Mouse (Mus musculus): ENCODE measurements around the gene Pop5. TPM values are rescaled to one million over a fixed set of nuclear protein-coding genes. Genes with fewer than 3 reads are reported as not detected.

Pop5 gene
- polyA plus RNA-seq, 1 experiment, result 79.9 TPM

DNA sequence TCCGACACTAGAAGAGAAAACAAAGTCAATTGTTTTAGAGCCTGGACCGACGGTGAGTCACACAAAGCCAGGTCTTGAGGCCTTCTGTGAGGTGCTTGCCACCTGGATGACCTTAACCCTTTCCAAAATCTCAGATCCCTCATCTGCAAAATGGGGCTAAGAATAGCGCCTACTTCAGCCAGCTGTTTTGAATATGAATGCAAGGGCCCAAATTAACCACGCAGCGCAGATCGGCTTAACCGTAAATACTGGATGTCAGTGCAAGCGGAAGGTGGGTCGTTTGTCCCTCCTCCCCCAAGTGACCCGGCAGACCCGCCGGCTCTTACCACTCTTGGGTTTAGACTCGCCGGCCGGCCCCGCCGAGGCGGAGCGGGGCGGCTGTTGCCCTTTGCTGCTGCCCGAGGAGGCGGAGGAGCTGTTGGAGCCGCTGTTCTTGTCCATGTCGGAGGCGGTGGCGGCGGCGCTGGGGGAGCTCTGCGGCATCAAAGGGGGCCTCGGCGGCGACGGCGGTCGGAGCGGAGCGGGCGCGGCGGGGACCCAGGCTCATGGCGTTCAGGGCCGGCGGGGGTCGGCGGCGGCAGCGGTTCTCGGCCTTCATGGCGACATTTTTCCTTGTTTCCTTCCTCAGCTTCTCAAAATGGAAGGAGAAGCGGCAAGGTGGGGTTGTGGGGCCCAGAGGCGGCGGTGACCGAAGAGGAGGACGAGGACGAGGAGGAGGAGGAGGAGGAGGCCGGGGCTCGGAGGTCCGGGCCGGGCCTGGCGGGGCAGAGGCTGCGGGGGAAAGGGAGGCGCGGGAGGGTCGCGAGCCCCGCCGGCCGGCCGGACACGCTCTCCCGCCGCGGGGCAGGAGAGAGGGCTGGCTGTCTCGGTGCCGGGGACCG, 36.5 kb downstream of the Pop5 start:
- TF ChIP-seq CTCF (IDR thresholded peaks at IDR 0.05; ENCODE audit: low read depth, low read length), result no peak
- peak; percentile 35; the same call in 1 of the 2 replicates for TF ChIP-seq EP300 (IDR thresholded peaks at IDR 0.05; ENCODE audit: insufficient read depth, low read depth, low read length)
- Histone ChIP-seq H3K4me3 (ENCODE audit: low read depth, low read length) (peak overlapping the region; percentile 92), H3K9ac (ENCODE audit: low read depth, poor library complexity, severe bottlenecking) (peak overlapping the region; percentile 98), H3K27ac (ENCODE audit: insufficient read depth, low read length) (0 out of 2 replicates have a peak overlapping the region, but pooled peaks have one; percentile 13), H3K27me3 (ENCODE audit: control insufficient read depth, insufficient read depth, low read length, poor library complexity, severe bottlenecking) (no peaks in the 10 kb centered on the region), H3K9me3 (replicated peaks; ENCODE audit: control insufficient read depth, insufficient read depth, low read length, poor library complexity, severe bottlenecking) (no peaks in the 10 kb centered on the region), H3K36me3 (ENCODE audit: control insufficient read depth, insufficient read depth, low read length, poor library complexity, severe bottlenecking) (peaks cover 28% of the 10 kb centered on the region), H3K4me1 (ENCODE audit: control insufficient read depth, insufficient read depth, low read length) (peaks cover 3% of the 10 kb centered on the region)

DNA sequence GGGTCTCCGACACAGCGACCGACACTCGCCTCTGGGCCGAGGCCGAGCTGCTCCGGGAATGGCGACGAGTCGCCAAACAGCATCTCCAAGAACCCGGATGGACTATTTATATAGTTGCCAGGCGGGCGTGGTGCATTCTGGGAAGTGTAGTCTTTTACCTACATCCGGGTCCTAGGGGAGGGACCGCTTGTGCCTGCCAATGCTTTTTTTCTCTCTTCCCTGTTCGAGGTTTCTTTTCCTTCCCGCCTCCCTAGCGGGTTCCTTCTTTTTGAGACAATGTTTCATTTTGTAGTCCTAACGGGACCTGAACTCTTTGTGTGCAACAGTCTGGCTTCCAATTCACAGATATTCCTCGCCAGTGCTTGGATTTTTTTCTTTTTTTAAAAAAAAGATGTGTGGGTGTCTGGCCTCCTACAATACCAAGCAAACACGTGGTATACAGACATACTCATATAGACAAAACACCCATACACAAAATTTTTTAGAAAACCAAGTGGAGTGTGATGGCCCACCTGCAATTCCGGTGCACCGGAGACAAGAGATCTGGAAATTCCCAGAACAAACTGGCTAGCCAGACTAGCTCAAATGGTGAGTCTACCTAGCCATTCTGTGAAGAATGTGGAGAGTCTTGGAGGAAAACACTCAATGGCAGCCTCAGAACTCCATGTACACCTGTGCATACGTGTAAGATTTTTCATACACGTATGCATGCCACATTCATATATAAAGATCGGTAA, 37.3 kb downstream of the Pop5 start, which contains the start of gene Rnf10:
Rnf10 (minus strand) TSS at position 87 of the 737 bp plus-strand sequence.
- H3K9ac ChIP-seq (ENCODE audit: low read depth, poor library complexity, severe bottlenecking), result peak within 1 kb of the TSS; percentile 98
- peak within 1 kb of the TSS; percentile 92 for H3K4me3 ChIP-seq (ENCODE audit: low read depth, low read length)
- H3K9me3 ChIP-seq (replicated peaks; ENCODE audit: control insufficient read depth, insufficient read depth, low read length, poor library complexity, severe bottlenecking), result no peaks in the 10 kb centered on the region
- H3K36me3 ChIP-seq (ENCODE audit: control insufficient read depth, insufficient read depth, low read length, poor library complexity, severe bottlenecking), result peaks cover 23% of the 10 kb centered on the region
- no peak for TF ChIP-seq EP300 (IDR thresholded peaks at IDR 0.05; ENCODE audit: insufficient read depth, low read depth, low read length)
- TF ChIP-seq POLR2A (IDR thresholded peaks at IDR 0.05; ENCODE audit: insufficient read depth, low read length), result peak; percentile 94
- peaks cover 3% of the 10 kb centered on the region for H3K4me1 ChIP-seq (ENCODE audit: control insufficient read depth, insufficient read depth, low read length)
- no peaks in the 10 kb centered on the region for H3K27me3 ChIP-seq (ENCODE audit: control insufficient read depth, insufficient read depth, low read length, poor library complexity, severe bottlenecking)
- peak within 1 kb of the TSS; percentile 92 for H3K27ac ChIP-seq (ENCODE audit: insufficient read depth, low read length)

DNA sequence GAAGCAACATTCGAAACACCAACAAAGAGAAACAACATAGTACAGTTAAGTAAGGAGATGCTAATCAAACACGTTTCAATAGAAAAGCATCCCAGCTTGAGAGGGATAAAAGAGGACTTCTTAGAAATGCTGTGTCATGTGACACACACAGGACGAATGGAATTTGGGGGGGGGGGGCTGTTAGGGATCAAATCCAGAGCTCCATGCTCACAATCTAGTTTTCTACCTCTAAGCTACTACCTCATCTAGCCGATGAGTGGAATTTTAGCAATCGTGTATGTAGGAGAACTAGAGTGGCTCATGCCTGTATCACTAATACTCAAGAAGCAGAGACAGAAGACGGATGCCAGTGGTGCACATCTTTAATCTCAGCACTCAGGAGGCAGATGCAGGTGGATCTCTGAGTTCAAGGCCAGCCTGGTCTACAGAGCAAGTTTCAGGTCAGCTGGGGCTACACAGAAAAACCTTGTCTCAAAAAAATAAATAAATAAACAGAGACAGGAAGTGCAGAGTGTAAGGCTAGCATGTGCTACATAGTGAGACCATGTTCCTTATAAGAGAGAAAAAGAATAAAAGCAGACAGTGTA, 38.0 kb downstream of the Pop5 start:
- Histone ChIP-seq H3K27ac (ENCODE audit: insufficient read depth, low read length) (peak overlapping the region; percentile 92), H3K36me3 (ENCODE audit: control insufficient read depth, insufficient read depth, low read length, poor library complexity, severe bottlenecking) (peaks cover 18% of the 10 kb centered on the region), H3K4me3 (ENCODE audit: low read depth, low read length) (no peak overlapping the region), H3K4me1 (ENCODE audit: control insufficient read depth, insufficient read depth, low read length) (peaks cover 3% of the 10 kb centered on the region), H3K9ac (ENCODE audit: low read depth, poor library complexity, severe bottlenecking) (peak overlapping the region; percentile 98), H3K27me3 (ENCODE audit: control insufficient read depth, insufficient read depth, low read length, poor library complexity, severe bottlenecking) (no peaks in the 10 kb centered on the region), H3K9me3 (replicated peaks; ENCODE audit: control insufficient read depth, insufficient read depth, low read length, poor library complexity, severe bottlenecking) (no peaks in the 10 kb centered on the region)
- TF ChIP-seq POLR2A (IDR thresholded peaks at IDR 0.05; ENCODE audit: insufficient read depth, low read length), result no peak

DNA sequence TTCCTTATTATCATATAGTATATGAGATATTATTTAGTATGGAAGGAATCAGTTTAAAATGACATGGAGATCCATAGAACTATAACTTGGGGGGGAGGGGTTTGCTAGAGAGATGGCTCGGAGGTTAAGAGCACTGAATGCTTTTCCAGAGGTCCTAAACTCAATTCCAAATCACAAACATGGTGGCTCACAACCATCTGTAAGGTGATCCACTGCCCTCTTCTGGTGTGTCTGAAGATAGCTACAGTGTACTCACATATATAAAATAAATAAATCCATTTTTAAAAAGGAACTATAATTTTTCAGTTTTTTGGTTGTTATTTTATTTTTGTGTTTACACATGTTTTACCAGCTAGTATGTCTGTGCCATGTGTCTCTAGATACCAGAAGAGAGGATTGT, 38.7 kb downstream of the Pop5 start:
- no peaks in the 10 kb centered on the region for H3K9me3 ChIP-seq (replicated peaks; ENCODE audit: control insufficient read depth, insufficient read depth, low read length, poor library complexity, severe bottlenecking)
- H3K27me3 ChIP-seq (ENCODE audit: control insufficient read depth, insufficient read depth, low read length, poor library complexity, severe bottlenecking), result no peaks in the 10 kb centered on the region
- no peak for TF ChIP-seq CTCF (IDR thresholded peaks at IDR 0.05; ENCODE audit: low read depth, low read length)
- TF ChIP-seq EP300 (IDR thresholded peaks at IDR 0.05; ENCODE audit: insufficient read depth, low read depth, low read length), result no peak
- TF ChIP-seq POLR2A (IDR thresholded peaks at IDR 0.05; ENCODE audit: insufficient read depth, low read length), result no peak
- peaks cover 16% of the 10 kb centered on the region for H3K36me3 ChIP-seq (ENCODE audit: control insufficient read depth, insufficient read depth, low read length, poor library complexity, severe bottlenecking)
- H3K27ac ChIP-seq (ENCODE audit: insufficient read depth, low read length), result no peak overlapping the region
- H3K4me1 ChIP-seq (ENCODE audit: control insufficient read depth, insufficient read depth, low read length), result peaks cover 3% of the 10 kb centered on the region
- H3K9ac ChIP-seq (ENCODE audit: low read depth, poor library complexity, severe bottlenecking), result 0 out of 2 replicates have a peak overlapping the region, but pooled peaks have one; percentile 98
- H3K4me3 ChIP-seq (ENCODE audit: low read depth, low read length), result no peak overlapping the region

DNA sequence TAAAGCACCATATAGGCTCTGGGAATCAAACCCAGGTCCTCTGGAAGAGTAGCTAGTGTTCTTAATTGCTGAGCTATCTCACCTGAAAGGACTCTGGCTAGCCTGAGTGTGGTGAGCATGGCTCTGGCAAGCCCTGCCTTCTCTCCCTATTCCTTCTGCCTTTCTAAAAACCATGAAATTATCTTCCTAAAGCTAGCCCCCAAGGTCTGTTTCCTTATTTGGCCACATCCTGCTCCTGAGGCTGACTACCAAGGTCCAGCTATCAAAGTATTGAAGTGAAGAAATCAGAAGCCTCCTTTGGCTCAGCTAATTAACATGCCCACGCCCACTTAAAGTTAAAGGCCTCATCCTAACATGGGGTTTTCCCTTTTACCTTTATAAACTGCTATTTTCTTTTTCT, 39.1 kb downstream of the Pop5 start:
- TF ChIP-seq EP300 (IDR thresholded peaks at IDR 0.05; ENCODE audit: insufficient read depth, low read depth, low read length) (no peak), CTCF (IDR thresholded peaks at IDR 0.05; ENCODE audit: low read depth, low read length) (no peak), POLR2A (IDR thresholded peaks at IDR 0.05; ENCODE audit: insufficient read depth, low read length) (no peak)

More for the DNA sequence above, 39.1 kb downstream of the Pop5 start:
- Histone ChIP-seq H3K27me3 (ENCODE audit: control insufficient read depth, insufficient read depth, low read length, poor library complexity, severe bottlenecking) (no peaks in the 10 kb centered on the region), H3K9ac (ENCODE audit: low read depth, poor library complexity, severe bottlenecking) (0 out of 2 replicates have a peak overlapping the region, but pooled peaks have one; percentile 33), H3K36me3 (ENCODE audit: control insufficient read depth, insufficient read depth, low read length, poor library complexity, severe bottlenecking) (peaks cover 12% of the 10 kb centered on the region), H3K9me3 (replicated peaks; ENCODE audit: control insufficient read depth, insufficient read depth, low read length, poor library complexity, severe bottlenecking) (no peaks in the 10 kb centered on the region), H3K4me1 (ENCODE audit: control insufficient read depth, insufficient read depth, low read length) (peaks cover 3% of the 10 kb centered on the region), H3K4me3 (ENCODE audit: low read depth, low read length) (no peak overlapping the region), H3K27ac (ENCODE audit: insufficient read depth, low read length) (peak overlapping the region; percentile 71; the same call in 1 of the 2 replicates)

Measured in ES-Bruce4 (cell line).